Mouse (Mus musculus) adrenal gland, postnatal 25 days (tissue): Measurements from ENCODE around the gene Hoxa7. TPM values are rescaled to one million over a fixed set of nuclear protein-coding genes. Genes with fewer than 3 reads are reported as not detected.

Experiments
- DNase-seq: peaks from one replicate; pipeline ENCODE4 v3.0.0; 2021; ENCODE audit warnings: mixed read lengths
- total RNA-seq: library from RNA; stranded (reverse); gene quantifications from 2 replicates; pipeline ENCODE4 v1.2.3, GENCODE M21; 2021

Hoxa7 gene
- total RNA-seq, 1 experiment from 2014 or later, result 18.3 TPM

DNA sequence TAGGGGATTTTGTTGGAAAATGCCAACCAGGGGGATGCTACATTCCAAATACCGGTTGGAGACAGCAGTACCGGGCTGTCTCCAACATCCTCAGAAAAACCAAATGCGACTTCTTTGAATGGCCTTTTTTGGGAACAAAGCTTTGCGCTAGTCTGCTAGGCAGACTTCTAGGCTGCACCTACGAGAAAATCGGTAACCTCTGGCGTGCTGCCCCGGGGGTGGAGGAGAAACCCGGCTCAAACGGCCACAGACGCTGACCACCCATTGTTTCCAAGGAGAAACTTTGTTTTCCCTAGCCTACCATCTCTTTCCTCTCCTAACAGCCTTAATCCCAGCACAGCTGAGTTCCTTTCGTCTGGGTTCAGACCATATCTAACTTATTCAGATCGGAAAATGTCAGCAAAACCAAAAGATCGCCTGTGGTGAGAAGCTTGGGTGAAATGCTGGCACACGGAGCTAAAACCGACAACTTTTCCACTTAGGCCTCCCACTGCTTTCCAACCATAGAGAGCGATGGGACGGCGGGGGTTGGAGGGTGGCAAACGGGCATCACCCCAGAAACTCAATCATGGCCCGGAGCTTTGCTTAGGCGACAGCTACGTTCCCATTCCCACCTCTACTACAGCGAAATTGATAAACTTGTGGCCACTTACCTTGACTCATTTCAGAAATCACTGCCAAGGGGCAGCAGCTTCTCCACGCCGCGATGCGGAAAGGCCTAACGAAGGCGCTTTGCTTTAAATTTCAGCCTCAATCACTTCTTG, 18.2 kb upstream of the Hoxa7 start:
- no peak for DNase-seq

GRCm38 (mm10) chr6:52238976-52239375, 17.3 kb upstream of the Hoxa7 start:
- DNase-seq, result no peak

DNA sequence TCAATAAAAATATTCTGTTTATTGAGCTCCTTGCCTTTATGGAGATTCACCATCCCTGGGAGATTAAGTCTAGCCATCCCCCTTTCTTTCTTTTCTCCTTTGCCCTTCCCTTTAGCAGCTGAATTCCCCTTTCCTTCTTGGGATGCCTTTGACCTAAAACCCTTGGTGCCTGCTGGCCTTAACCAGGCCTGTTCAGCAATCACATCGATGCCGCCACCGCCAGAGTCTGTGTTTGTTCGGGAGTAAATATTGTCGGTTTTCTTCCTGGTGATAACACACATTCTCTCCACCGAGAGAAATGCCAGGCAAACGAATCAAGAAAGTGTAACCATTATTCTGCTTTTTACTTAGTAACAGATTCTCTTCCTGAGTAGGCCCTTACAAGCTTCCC, 16.5 kb upstream of the Hoxa7 start:
- DNase-seq, result no peak

GRCm38 (mm10) chr6:52237346-52238154, 15.9 kb upstream of the Hoxa7 start:
- no peak for DNase-seq

DNA sequence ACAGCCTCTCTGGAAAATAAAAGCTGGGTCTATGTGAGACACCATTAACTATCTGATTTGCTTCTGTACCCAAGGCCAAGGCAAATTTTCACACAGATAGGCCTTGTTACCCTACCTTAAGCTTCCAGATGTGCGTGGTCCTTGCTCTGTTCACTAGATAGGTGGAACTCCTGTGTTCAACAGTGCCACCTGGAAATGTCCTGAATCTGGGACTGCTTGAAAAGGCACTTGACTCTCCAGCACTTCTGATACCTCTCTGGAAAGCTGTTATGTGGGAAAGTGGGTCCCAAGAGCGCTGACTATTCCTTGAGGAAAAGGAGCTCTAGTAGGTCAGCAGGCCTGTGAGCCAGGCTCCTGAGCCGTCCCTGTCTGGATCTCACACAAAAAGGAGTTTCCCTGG, 15.2 kb upstream of the Hoxa7 start:
- no peak for DNase-seq

DNA sequence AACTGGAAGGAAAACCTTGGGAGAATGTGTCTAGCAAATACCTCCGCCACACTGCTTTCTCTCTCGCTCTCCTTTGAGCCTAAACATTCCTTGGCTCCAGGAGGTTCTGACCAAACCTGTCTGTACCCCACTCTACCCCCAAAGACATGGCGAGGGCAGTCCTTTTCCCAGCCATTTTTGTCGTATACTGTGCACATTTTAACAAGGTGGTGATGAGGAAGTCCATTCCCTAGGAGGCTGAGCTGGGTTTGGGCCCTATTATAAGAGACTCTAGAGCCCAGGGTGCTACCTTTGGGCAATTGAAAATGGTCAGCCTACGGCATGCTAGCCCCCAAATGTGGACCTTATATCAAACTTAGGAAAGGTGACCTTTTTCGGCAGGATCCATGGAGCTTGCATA, 14.2 kb upstream of the Hoxa7 start:
- DNase-seq, result no peak

DNA sequence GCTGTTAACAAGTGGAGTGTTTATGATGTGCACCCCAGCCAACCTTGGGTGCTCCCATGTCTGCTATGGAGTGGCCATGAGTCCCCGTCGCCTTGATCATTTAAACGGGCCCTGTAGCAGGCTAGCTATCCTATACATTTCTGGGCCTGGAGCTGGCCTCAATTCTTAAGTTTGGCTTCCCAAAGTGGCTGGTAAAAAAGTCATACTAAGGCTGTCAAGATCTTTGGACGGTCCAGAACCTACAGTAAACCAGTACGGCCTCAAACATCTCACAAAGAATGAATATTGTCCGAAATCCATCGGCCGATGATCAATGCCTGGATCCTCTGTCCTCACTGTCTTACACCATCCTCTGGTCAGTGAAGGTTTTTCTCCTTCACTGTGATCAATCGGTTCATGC, 13.6 kb upstream of the Hoxa7 start:
- no peak for DNase-seq

DNA sequence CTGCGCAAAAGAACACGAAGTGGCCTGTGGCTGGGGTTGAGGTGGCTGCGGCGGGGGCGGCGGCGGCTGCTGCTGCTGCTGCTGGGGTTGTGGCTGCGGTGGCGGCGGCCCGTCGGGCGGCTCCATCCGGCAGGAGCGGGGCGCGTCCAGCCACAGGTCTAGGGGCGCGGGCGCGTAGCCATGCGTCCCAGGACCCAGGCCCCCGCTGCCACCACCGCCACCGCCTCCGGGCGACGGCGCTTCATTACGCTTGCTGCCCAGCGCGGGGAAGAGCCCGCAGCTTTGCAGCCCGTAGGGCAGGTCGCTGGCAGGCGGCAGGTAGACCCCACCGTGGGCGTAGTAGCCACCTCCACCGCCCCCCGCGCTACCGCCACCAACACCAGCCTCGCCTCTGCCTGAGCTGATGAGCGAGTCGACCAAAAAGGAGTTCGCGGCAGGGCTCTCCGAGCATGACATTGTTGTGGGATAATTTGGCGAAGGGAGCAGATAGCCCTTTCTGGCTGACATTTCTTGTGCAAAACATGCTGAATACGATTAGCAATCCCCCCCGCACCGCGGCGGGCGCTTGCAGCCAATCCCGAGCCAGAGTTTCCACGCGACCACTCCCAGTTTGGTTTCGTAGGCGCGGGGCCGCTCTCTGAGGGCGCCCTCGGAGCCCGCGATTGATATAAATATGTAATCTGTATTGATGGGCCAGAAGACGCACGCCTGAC, 12.9 kb upstream of the Hoxa7 start:
- DNase-seq, result no peak

- no peak for DNase-seq
These were observed 12.1 kb upstream of the Hoxa7 start for GRCm38 (mm10) chr6:52233546-52234427.

GRCm38 (mm10) chr6:52232984-52233545, 11.4 kb upstream of the Hoxa7 start:
- DNase-seq, result no peak

- DNase-seq, result no peak
These were observed 10.9 kb upstream of the Hoxa7 start for GRCm38 (mm10) chr6:52232568-52232965.

DNA sequence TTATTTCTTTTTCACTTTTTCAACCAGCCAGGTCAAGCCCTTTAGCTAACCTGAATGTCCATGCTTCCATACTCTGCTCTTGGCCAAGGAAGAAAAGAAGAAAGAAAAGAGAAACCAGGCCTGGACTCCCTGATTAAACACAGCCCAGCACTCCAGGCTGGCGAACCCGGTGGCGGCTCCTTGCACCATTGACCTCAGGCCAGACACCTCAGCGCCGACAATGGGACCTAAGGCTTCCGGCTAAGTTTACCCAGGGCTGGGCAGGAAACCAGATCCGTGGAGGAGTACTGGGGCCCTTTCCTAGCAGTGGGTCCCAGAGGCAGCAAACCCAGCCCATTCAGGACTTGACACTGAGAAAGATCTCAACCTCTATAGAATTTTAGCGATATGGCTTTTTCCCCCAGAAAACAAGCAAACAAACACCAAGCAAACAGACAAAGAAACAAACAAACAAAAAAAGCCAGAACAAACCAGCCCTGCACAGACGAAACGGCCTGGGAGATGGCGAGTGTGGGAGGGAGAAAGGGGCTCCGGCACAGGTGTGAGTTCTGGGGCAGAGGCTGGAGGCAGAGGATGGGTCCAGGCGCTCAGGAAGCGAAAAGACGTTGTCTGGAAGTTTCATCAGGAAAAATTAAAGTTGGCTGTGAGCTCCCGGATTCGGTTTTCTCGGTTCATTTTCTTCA, 10.4 kb upstream of the Hoxa7 start:
- DNase-seq, result no peak

GRCm38 (mm10) chr6:52230516-52231165, 9.0 kb upstream of the Hoxa7 start, which contains the start of gene Hoxa9:
Gene Hoxa9, minus strand, starts transcription at chr6:52231089.
- DNase-seq, result no peak

GRCm38 (mm10) chr6:52229558-52230416, 8.1 kb upstream of the Hoxa7 start:
- DNase-seq, result no peak

DNA sequence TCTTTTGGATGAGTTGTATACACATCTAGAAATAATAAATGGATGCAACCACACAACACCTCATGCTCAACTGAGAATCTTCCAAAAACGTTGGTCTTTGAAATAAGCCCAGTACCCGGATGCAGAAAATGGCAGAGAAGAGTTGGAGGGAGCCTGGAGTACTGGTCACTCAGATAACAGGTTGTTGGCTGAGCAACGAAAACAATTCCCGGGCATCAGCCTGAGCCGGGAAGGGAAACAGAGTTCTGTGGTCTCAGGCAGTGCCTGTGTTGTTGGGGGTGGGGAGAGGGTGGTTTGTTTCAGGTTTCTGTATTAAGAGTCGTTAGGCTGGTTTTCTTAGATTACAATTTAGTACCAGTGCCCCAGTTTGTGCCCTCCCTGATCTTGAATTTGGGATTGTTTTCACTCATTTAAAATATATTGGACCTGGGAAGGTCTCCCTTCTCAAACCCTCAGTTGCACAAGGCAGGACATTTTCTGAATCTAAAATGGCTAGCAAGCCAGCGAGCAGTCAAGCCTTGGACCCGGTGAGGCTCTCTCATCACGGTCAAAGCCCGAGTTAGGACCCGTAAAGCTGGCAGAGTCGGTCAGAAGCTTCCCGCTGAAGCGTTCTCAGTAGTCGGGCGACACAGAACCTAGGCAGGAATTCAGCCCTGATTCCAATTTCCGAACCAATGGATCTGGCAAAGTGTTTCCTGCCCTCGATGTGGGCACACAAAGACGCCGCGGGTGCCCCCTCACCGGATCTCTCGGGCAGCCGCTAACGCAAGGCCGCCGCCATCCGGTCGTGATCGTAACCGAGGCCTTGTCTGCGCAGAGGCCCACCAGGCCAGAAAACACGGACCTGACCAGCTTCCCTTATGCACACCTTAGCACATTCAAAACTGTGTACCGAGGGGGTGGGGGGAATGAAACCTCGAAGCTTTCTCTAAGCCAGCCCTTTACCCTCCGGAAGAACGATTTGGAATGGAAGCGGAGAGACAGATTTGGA, 7.1 kb upstream of the Hoxa7 start:
- DNase-seq, result no peak

- no peak for DNase-seq
These were observed 6.0 kb upstream of the Hoxa7 start for GRCm38 (mm10) chr6:52227470-52228222.

DNA sequence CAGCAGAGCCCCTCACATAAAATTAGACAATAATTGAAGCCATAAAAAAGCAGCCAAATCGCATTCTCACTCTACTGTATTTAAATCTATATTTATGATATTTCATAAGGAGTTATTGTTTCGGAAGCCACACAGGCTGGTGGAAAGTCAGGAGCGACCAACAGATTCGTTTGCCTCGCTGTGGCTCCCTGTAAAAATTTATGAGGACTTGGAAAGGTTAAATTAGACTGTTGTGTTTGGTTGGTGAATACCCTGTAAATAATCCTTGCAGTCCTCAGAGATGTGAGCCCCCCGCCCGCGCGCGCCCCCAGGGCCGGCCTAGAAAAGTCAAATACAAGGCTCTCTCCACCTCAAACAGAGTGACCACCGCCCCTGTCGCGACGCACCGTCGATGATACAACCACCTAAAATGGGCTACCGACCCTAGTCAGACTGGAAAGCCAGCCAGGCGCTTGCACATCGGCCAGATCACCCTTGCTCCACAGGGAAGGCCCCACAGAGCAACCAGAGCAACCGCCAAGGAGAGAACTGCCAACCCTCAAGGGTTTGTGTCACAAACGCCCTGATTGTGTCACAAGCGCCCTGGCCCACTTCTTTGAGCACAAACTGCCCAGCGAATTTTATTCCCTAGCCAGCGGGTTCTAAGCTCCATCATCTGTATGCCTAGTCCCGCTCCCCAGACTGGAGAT, 5.1 kb upstream of the Hoxa7 start:
- DNase-seq, result peak; percentile 20
